Mouse (Mus musculus) neural tube, embryonic 11.5 days (tissue): ENCODE data around the gene Cep128. TPM values are rescaled to one million over a fixed set of nuclear protein-coding genes. Genes with fewer than 3 reads are reported as not detected.

Experiments used
- ATAC-seq: fragments of 200-750 bp; cut with Nextera tagmentation; 2 replicates; pipeline ENCODE4 v1.8.0; 2017; ENCODE audit warnings: moderate number of reproducible peaks, mild to moderate bottlenecking, moderate TSS enrichment, moderate library complexity; ENCODE audit not compliant: insufficient read depth, low FRiP score, low TSS enrichment
- DNase-seq: peaks from one replicate; pipeline ENCODE4 v3.0.0-alpha.2; 2015; ENCODE audit warnings: low spot score
- H3K27ac ChIP-seq: fragments of 300-500 bp; sonication (generic); 2 replicates; pipeline ENCODE4 v1.5.1; 2014; ENCODE audit warnings: low read depth, mild to moderate bottlenecking, low read length
- H3K27me3 ChIP-seq: fragments of 300-500 bp; sonication (generic); 2 replicates; pipeline ENCODE4 v1.6.1; 2014; ENCODE audit warnings: mild to moderate bottlenecking, low read length, mixed read lengths; ENCODE audit not compliant: control insufficient read depth, insufficient read depth
- H3K36me3 ChIP-seq: fragments of 300-500 bp; sonication (generic); 2 replicates; pipeline ENCODE4 v1.6.1; 2014; ENCODE audit warnings: mild to moderate bottlenecking, low read length, moderate library complexity, mixed read lengths; ENCODE audit not compliant: control insufficient read depth, insufficient read depth
- H3K4me1 ChIP-seq: fragments of 300-500 bp; sonication (generic); 2 replicates; pipeline ENCODE4 v1.6.1; 2014; ENCODE audit warnings: low read length, mixed read lengths; ENCODE audit not compliant: control insufficient read depth, insufficient read depth
- H3K4me2 ChIP-seq: fragments of 300-500 bp; sonication (generic); 2 replicates; pipeline ENCODE4 v1.6.1; 2014; ENCODE audit warnings: low read depth, mild to moderate bottlenecking, moderate library complexity
- H3K4me3 ChIP-seq: fragments of 300-500 bp; sonication (generic); 2 replicates; pipeline ENCODE4 v1.5.1; 2014; ENCODE audit warnings: low read depth, low read length
- H3K9ac ChIP-seq: fragments of 300-500 bp; sonication (generic); 2 replicates; pipeline ENCODE4 v1.6.1; 2014; ENCODE audit warnings: mild to moderate bottlenecking, low read length
- H3K9me3 ChIP-seq: fragments of 300-500 bp; sonication (generic); 2 replicates; pipeline ENCODE4 v1.6.1; 2016; ENCODE audit warnings: low read length; ENCODE audit not compliant: control insufficient read depth
- WGBS: fragments of 180-500 bp; shearing (Covaris S2); extraction: QIAGEN DNeasy Blood & Tissue Kit; methylation state at CpG from one replicate; pipeline ENCODE4 v1.1.7; 2014; 5-methylcytosine and 5-hydroxymethylcytosine counted together
- polyA plus RNA-seq: library from polyadenylated mRNA; unstranded; fragments of >200 nt; fragmentation: Nextera tagmentation; extraction: Ambion mirVana; gene quantifications from 2 replicates; pipeline ENCODE4 v1.2.1, GENCODE M21; 2014

The Cep128 gene
- polyA plus RNA-seq, 1 experiment from 2014 or later: 8.8 TPM

DNA sequence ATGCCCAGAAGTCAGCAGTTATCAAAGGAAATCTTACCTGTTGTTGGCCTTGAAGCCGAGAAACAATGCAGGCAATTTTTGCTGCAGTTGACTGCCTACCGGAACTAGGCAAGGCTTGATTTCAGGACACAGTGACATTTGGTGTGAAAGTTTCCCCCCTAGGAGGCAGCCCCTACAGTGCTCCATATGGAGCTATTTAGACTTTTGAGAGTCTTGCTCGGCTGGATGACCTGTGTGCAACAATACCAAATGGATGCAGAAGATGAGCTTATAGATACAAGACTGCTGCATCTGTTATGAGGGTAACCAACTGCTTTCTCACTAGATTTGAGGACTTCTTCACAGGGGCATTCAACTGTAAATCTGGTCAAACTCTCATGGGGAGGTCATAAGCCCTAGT is 331.9 kb downstream of the Cep128 start:
- H3K9ac ChIP-seq: no peak overlapping the region
- H3K4me2 ChIP-seq: no peak overlapping the region
- no peak for ATAC-seq
- no peak overlapping the region for H3K27ac ChIP-seq
- no peaks in the 10 kb centered on the region for H3K4me1 ChIP-seq
- no peaks in the 10 kb centered on the region for H3K27me3 ChIP-seq
- no peak overlapping the region for H3K4me3 ChIP-seq
- no peak for DNase-seq
- WGBS: 84% methylated on average over 3 of the region's 3 CpGs
- H3K36me3 ChIP-seq: no peaks in the 10 kb centered on the region
- no peaks in the 10 kb centered on the region for H3K9me3 ChIP-seq

GRCm38 (mm10) chr12:91050593-91051325 is 333.4 kb downstream of the Cep128 start:
- H3K9me3 ChIP-seq: no peaks in the 10 kb centered on the region
- H3K4me1 ChIP-seq: no peaks in the 10 kb centered on the region
- WGBS: 90% methylated on average over 9 of the region's 9 CpGs

DNA sequence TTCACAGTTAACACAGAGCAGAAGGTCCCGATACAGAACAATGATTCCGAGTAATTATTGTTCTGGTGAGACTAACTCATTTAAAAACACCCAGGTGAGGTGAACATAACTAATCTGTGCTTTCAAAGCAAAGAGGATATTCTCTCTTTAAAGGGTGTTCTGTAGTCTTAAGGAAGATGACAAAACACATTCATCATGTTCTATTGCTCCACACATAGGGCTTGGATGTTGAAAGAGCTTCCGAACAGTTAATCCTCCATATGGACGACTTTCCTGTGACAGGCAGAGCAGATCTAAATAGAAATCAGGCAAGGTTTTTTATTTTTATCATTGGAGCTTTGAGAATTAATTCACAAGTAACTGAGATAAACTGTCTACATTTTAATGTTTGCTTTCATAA is 342.8 kb downstream of the Cep128 start:
- H3K27ac ChIP-seq: no peak overlapping the region
- no peaks in the 10 kb centered on the region for H3K36me3 ChIP-seq
- no peaks in the 10 kb centered on the region for H3K9me3 ChIP-seq
- H3K27me3 ChIP-seq: no peaks in the 10 kb centered on the region
- DNase-seq (no peak), ATAC-seq (no peak)
- H3K9ac ChIP-seq: no peak overlapping the region
- no peaks in the 10 kb centered on the region for H3K4me1 ChIP-seq
- no peak overlapping the region for H3K4me2 ChIP-seq
- 84% methylated on average over 4 of the region's 4 CpGs for WGBS
- no peak overlapping the region for H3K4me3 ChIP-seq

More at GRCm38 (mm10) chr12:91050593-91051325, 333.4 kb downstream of the Cep128 start:
- Histone ChIP-seq H3K4me2 (no peak overlapping the region), H3K9ac (no peak overlapping the region), H3K27me3 (no peaks in the 10 kb centered on the region), H3K27ac (no peak overlapping the region), H3K4me3 (no peak overlapping the region), H3K36me3 (no peaks in the 10 kb centered on the region)
- ATAC-seq: no peak
- no peak for DNase-seq

DNA sequence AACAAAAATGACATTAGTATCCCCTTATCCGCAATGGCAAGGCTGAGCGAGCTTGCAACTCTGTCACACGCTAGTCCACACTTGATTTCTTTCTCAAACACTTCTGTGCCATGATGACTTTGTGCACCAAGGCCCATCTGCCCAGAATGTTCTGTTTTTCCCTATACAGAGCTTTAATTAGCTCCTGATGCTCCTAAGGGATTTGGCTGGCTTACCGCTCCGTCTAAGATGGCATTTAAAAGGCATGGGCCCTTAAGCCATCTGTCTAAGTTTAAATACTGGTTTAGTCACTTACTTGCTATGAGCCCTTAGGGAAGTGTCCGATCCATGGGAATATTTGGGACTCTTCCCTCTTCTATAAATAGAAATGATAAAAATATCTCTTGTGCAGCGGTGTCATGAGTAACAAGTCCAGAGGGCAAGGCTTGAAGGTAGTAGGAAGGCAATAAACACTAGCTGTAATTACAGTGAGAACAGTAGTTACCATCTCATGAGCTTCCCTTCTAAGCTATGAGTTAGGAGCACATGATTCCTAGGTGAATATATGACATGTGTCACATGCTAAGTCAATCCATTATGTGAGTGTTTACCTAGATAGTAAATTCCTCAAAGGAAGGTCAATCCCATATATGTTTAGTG is 343.8 kb downstream of the Cep128 start:
- no peak for ATAC-seq
- WGBS: 83% methylated on average over 7 of the region's 7 CpGs
- no peak overlapping the region for H3K4me2 ChIP-seq
- no peak overlapping the region for H3K9ac ChIP-seq
- no peaks in the 10 kb centered on the region for H3K36me3 ChIP-seq
- H3K4me3 ChIP-seq: no peak overlapping the region
- no peaks in the 10 kb centered on the region for H3K27me3 ChIP-seq
- H3K4me1 ChIP-seq: no peaks in the 10 kb centered on the region
- no peaks in the 10 kb centered on the region for H3K9me3 ChIP-seq
- DNase-seq: no peak
- no peak overlapping the region for H3K27ac ChIP-seq

DNA sequence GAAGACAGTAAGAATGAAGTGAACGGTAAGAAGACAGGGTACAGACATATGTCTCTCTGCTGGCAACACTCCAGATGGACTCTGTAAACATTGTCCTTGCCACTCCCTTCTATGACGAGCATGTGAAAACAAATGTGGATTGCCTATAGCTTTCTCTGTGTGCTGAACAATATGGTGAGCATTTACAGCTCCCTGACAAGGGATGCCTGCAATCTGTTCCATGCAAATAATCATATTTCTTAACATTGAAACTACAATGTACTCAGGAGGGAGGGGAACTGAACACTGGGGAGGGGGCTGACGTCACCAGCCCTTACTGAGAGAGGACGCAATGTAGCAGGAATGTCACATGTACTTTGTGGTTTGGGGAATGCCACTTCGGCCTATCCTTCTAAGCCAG is 355.1 kb downstream of the Cep128 start:
- H3K27me3 ChIP-seq: no peaks in the 10 kb centered on the region
- WGBS: 76% methylated on average over 5 of the region's 5 CpGs
- no peak overlapping the region for H3K4me2 ChIP-seq
- H3K27ac ChIP-seq: no peak overlapping the region
- H3K4me3 ChIP-seq: no peak overlapping the region
- no peaks in the 10 kb centered on the region for H3K4me1 ChIP-seq
- DNase-seq (no peak), ATAC-seq (no peak)
- H3K9me3 ChIP-seq: no peaks in the 10 kb centered on the region
- H3K9ac ChIP-seq: no peak overlapping the region
- no peaks in the 10 kb centered on the region for H3K36me3 ChIP-seq

- ATAC-seq: no peak
- Histone ChIP-seq H3K9ac (no peak overlapping the region), H3K36me3 (no peaks in the 10 kb centered on the region), H3K27me3 (no peaks in the 10 kb centered on the region), H3K4me1 (no peaks in the 10 kb centered on the region), H3K27ac (no peak overlapping the region), H3K9me3 (no peaks in the 10 kb centered on the region), H3K4me2 (no peak overlapping the region), H3K4me3 (no peak overlapping the region)
- 78% methylated on average over 9 of the region's 9 CpGs for WGBS
- DNase-seq: no peak
Measured at GRCm38 (mm10) chr12:91027681-91028080, 356.5 kb downstream of the Cep128 start.

DNA sequence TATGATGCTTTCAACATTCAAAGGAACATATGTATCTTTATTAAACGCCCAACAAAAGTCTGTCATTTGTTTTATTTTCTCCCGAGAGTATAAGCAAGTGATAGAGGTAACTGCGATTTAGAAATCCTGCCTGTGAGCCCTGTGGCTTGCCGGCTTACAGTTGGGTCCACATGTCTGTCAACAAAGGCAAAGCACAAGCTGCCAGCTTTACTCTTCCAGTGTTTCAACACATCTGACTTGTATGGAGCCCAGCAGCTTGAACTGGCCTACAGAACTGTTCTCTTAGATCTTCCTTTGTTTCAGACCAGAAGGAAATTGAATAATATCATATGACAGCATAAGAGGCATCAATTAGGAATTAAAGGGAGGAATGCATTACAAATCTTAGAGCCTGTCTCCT is 357.1 kb downstream of the Cep128 start:
- Histone ChIP-seq H3K27me3 (no peaks in the 10 kb centered on the region), H3K36me3 (no peaks in the 10 kb centered on the region), H3K4me3 (no peak overlapping the region), H3K27ac (no peak overlapping the region), H3K4me1 (no peaks in the 10 kb centered on the region), H3K4me2 (no peak overlapping the region), H3K9ac (no peak overlapping the region), H3K9me3 (no peaks in the 10 kb centered on the region)
- WGBS: 93% methylated on average over 4 of the region's 4 CpGs
- no peak for ATAC-seq
- no peak for DNase-seq

DNA sequence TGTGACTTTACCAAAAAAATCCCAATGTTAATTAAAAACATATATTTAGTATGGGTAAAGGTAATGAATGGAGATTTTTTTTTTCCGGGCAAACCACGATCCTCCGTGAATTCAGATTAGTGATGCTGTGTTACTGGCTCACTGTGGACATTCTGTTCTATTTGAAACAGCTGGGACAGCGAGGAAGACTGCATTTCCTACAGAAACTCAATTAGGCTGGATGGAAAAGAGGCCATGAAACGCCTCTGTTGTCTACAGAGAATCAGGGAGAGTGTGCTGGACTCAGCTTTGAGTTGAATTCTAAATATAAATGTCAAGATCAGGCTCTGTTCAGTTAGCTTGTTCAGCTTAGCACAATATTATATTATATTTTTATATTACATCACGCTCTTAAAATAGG is 369.1 kb downstream of the Cep128 start:
- 85% methylated on average over 6 of the region's 6 CpGs for WGBS
- H3K9me3 ChIP-seq: no peaks in the 10 kb centered on the region
- ATAC-seq: no peak

GRCm38 (mm10) chr12:91013043-91013442 is 371.2 kb downstream of the Cep128 start:
- no peaks in the 10 kb centered on the region for H3K36me3 ChIP-seq
- no peak overlapping the region for H3K4me2 ChIP-seq
- WGBS: 85% methylated on average over 6 of the region's 6 CpGs
- no peaks in the 10 kb centered on the region for H3K4me1 ChIP-seq
- no peak overlapping the region for H3K27ac ChIP-seq
- ATAC-seq: no peak
- no peaks in the 10 kb centered on the region for H3K9me3 ChIP-seq
- no peak overlapping the region for H3K9ac ChIP-seq
- H3K27me3 ChIP-seq: no peaks in the 10 kb centered on the region
- no peak for DNase-seq
- no peak overlapping the region for H3K4me3 ChIP-seq

More for the DNA sequence above, 369.1 kb downstream of the Cep128 start:
- Histone ChIP-seq H3K4me3 (no peak overlapping the region), H3K4me2 (no peak overlapping the region), H3K9ac (no peak overlapping the region), H3K27ac (no peak overlapping the region), H3K4me1 (no peaks in the 10 kb centered on the region), H3K27me3 (no peaks in the 10 kb centered on the region), H3K36me3 (no peaks in the 10 kb centered on the region)
- no peak for DNase-seq
